Mouse (Mus musculus) heart, postnatal 0 days (tissue): Measurements from ENCODE around the gene Mettl22. TPM values are rescaled to one million over a fixed set of nuclear protein-coding genes. Genes with fewer than 3 reads are reported as not detected.

Source experiments
- ATAC-seq: fragments of 200-750 bp; cut with Nextera tagmentation; 2 replicates; pipeline ENCODE4 v1.8.0; 2017; ENCODE audit warnings: low read depth, moderate number of reproducible peaks, moderate library complexity; ENCODE audit not compliant: insufficient read depth
- DNase-seq: peaks from one replicate; pipeline ENCODE4 v3.0.0-alpha.2; 2016; ENCODE audit warnings: low spot score
- H3K27ac ChIP-seq: fragments of 300-500 bp; sonication (generic); 2 replicates; pipeline ENCODE4 v1.5.1; 2014; ENCODE audit warnings: low read depth, mild to moderate bottlenecking
- H3K27me3 ChIP-seq: fragments of 300-500 bp; sonication (generic); 2 replicates; pipeline ENCODE4 v1.6.1; 2014; ENCODE audit warnings: low read length, mixed read lengths; ENCODE audit not compliant: control insufficient read depth, insufficient read depth
- H3K36me3 ChIP-seq: fragments of 300-500 bp; sonication (generic); replicated peaks from 2 replicates; pipeline ENCODE4 v1.6.1; 2014; ENCODE audit warnings: low read length, mixed read lengths; ENCODE audit not compliant: control insufficient read depth, insufficient read depth
- H3K4me1 ChIP-seq: fragments of 300-500 bp; sonication (generic); 2 replicates; pipeline ENCODE4 v1.6.1; 2014; ENCODE audit warnings: antibody characterized with exemption; ENCODE audit not compliant: control insufficient read depth, insufficient read depth
- H3K4me2 ChIP-seq: fragments of 300-500 bp; sonication (generic); 2 replicates; pipeline ENCODE4 v1.6.1; 2014; ENCODE audit warnings: low read depth, mild to moderate bottlenecking, low read length, moderate library complexity
- H3K4me3 ChIP-seq: fragments of 300-500 bp; sonication (generic); 2 replicates; pipeline ENCODE4 v1.5.1; 2014; ENCODE audit warnings: low read depth, low read length
- H3K9ac ChIP-seq: fragments of 300-500 bp; sonication (generic); replicated peaks from 2 replicates; pipeline ENCODE4 v1.6.1; 2014; ENCODE audit warnings: low read depth, low read length, mixed read lengths
- H3K9me3 ChIP-seq: fragments of 300-500 bp; sonication (generic); replicated peaks from 2 replicates; pipeline ENCODE4 v1.6.1; 2016; ENCODE audit warnings: low read length; ENCODE audit not compliant: control insufficient read depth
- CTCF ChIP-seq: IDR thresholded peaks from 2 replicates; pipeline ENCODE4 v1.5.1; 2016; ENCODE audit warnings: antibody characterized with exemption, control low read depth, low read depth
- EP300 ChIP-seq: IDR thresholded peaks from 2 replicates; pipeline ENCODE4 v1.6.1; 2016; ENCODE audit warnings: antibody characterized with exemption, low read depth
- whole genome bisulfite sequencing: fragments of 180-500 bp; shearing (Covaris S2); extraction: QIAGEN DNeasy Blood & Tissue Kit; methylation state at CpG from one replicate; pipeline ENCODE4 v1.1.7; 2014; 5-methylcytosine and 5-hydroxymethylcytosine counted together
- polyA plus RNA-seq: library from polyadenylated mRNA; unstranded; fragments of >200 nt; fragmentation: Nextera tagmentation; extraction: Ambion mirVana; gene quantifications from 2 replicates; pipeline ENCODE4 v1.2.1, GENCODE M21; 2015
- total RNA-seq: library from RNA; depleted of rRNA; stranded (reverse); fragments of >200 nt; gene quantifications from 2 replicates; pipeline ENCODE4 v1.2.3, GENCODE M21; 2014; ENCODE audit warnings: low replicate concordance

The Mettl22 gene
- total and polyA plus RNA-seq, 2 experiments from 2014 or later: 26.4 to 43.4 TPM

DNA sequence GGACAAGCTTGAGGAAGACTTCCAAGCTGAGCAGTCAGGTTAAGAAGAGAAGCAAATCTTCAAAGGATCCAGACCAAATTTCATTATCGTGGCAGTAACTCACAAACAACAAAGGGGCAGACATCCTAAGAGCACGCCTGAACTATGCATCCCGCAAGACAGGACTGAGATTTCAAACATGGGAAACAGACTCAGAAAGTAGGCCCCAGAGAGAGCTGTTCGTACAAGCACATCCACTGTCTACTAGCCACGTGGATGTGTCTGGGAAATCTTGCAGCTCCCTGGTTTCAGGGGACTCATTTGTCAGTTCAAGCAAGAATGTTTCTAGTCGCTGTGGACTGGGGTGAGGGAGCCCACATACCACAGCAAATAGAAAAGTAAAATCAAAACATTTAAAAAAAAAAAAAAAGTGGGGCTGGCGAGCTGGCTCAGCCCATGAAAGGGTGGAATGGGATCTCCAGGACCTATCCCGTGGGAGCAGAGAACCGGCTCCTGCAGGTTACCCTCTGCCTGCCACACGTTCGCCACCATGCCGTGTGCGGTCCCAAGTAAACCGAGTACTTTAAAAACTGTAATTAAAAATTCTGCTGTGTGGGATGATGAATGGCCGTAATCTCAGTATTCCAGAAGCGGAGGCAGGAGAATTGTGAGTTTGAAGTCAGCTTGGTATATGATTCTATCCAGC is 53.7 kb downstream of the Mettl22 start:
- Histone ChIP-seq H3K9ac (no peak overlapping the region), H3K27ac (peak overlapping the region; percentile 44), H3K4me1 (peaks cover 15% of the 10 kb centered on the region), H3K9me3 (no peaks in the 10 kb centered on the region), H3K36me3 (no peaks in the 10 kb centered on the region), H3K4me2 (0 out of 2 replicates have a peak overlapping the region, but pooled peaks have one; percentile 5), H3K4me3 (no peak overlapping the region), H3K27me3 (no peaks in the 10 kb centered on the region)
- DNase-seq: no peak
- WGBS: 65% methylated on average over 16 of the region's 16 CpGs
- no peak for TF ChIP-seq EP300
- no peak for TF ChIP-seq CTCF
- no peak for ATAC-seq

DNA sequence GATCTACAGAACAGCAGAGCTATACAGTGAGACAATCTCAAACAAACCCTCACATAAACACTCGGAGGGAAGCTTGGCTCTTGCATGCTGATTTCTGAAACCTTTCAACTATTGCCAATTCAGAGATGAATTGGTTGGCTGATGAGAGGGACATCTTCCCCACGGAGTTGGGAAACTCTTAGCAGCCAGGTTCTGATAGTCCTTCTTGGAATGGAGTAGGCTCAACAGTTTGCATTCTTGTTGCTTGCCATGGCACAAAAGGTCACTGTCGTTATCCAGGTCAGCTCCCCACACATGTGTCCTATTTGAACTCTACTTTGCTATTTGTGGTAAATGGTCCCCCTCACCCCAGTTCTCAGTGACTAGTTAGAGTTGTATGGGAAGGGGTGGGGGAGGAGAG is 54.7 kb downstream of the Mettl22 start:
- Histone ChIP-seq H3K9me3 (no peaks in the 10 kb centered on the region), H3K27me3 (no peaks in the 10 kb centered on the region), H3K36me3 (no peaks in the 10 kb centered on the region), H3K9ac (no peak overlapping the region), H3K4me2 (no peak overlapping the region), H3K4me3 (no peak overlapping the region), H3K4me1 (peaks cover 15% of the 10 kb centered on the region), H3K27ac (no peak overlapping the region)
- 60% methylated on average over 3 of the region's 3 CpGs for WGBS
- ATAC-seq: no peak
- no peak for DNase-seq
- TF ChIP-seq CTCF (no peak), EP300 (no peak)

GRCm38 (mm10) chr16:8525877-8526276 is 55.3 kb downstream of the Mettl22 start:
- H3K4me3 ChIP-seq: no peak overlapping the region
- no peak overlapping the region for H3K4me2 ChIP-seq
- H3K9me3 ChIP-seq: no peaks in the 10 kb centered on the region
- no peak overlapping the region for H3K9ac ChIP-seq
- ATAC-seq (no peak), DNase-seq (no peak)
- peaks cover 15% of the 10 kb centered on the region for H3K4me1 ChIP-seq
- 48% methylated on average over 7 of the region's 7 CpGs for WGBS
- H3K36me3 ChIP-seq: no peaks in the 10 kb centered on the region
- TF ChIP-seq CTCF: no peak
- no peak for TF ChIP-seq EP300
- no peak overlapping the region for H3K27ac ChIP-seq
- H3K27me3 ChIP-seq: no peaks in the 10 kb centered on the region

DNA sequence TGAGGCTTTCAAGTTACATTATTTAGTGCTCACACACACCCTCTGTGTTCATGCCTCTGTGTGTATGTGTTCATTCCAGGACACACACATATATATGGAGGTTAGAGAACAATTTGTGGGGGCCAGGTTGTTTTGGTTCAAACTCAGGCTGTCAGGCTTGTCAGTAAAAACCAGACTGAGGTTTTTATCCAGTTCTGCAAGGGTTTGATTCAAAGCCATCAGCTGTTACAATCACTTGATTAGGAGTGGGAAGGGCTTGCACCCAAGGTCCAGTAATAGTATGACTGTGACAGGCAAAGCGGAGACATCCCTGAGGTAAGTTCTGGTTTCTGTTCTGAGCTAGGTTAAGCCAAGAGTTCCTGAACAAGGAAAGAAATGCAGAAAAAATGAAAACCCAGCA is 58.8 kb downstream of the Mettl22 start:
- DNase-seq (no peak), ATAC-seq (no peak)
- Histone ChIP-seq H3K27ac (no peak overlapping the region), H3K4me3 (no peak overlapping the region), H3K36me3 (no peaks in the 10 kb centered on the region), H3K27me3 (no peaks in the 10 kb centered on the region), H3K9ac (no peak overlapping the region), H3K9me3 (no peaks in the 10 kb centered on the region), H3K4me1 (no peaks in the 10 kb centered on the region), H3K4me2 (no peak overlapping the region)
- no peak for TF ChIP-seq CTCF
- no peak for TF ChIP-seq EP300
- 100% methylated on average over 1 of the region's 1 CpGs for WGBS

- TF ChIP-seq CTCF (no peak), EP300 (no peak)
- Histone ChIP-seq H3K4me3 (no peak overlapping the region), H3K4me2 (no peak overlapping the region), H3K9me3 (no peaks in the 10 kb centered on the region), H3K9ac (no peak overlapping the region), H3K36me3 (no peaks in the 10 kb centered on the region), H3K27me3 (no peaks in the 10 kb centered on the region), H3K4me1 (no peaks in the 10 kb centered on the region), H3K27ac (no peak overlapping the region)
- no peak for ATAC-seq
- DNase-seq: no peak
- WGBS: 69% methylated on average over 14 of the region's 14 CpGs
Observed at GRCm38 (mm10) chr16:8530018-8530417, 59.4 kb downstream of the Mettl22 start.

DNA sequence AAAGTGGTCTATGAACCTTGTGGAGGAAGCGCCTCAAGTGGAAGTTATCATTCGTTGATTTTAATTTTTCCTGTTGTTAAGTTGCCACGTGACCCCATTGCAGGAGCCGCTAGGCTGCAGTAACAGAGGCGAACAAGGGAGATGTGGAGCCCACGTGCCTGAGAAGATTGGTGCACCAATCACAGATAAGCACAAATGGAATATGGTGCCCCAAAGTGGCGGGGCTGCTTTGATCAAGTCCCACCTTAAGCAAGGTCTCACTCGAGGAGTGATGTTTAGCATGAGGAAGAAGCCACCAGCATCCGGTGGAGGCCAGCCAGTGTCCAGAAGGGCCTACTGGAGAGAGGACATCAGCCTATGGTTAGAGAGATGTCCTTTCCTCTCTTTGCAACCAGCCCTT is 61.9 kb downstream of the Mettl22 start:
- TF ChIP-seq CTCF (no peak), EP300 (no peak)
- H3K36me3 ChIP-seq: no peaks in the 10 kb centered on the region

More for the DNA sequence above, 61.9 kb downstream of the Mettl22 start:
- H3K4me2 ChIP-seq: no peak overlapping the region
- DNase-seq (no peak), ATAC-seq (no peak)
- H3K9ac ChIP-seq: no peak overlapping the region
- H3K27ac ChIP-seq: no peak overlapping the region
- no peaks in the 10 kb centered on the region for H3K4me1 ChIP-seq
- WGBS: 88% methylated on average over 9 of the region's 9 CpGs
- no peaks in the 10 kb centered on the region for H3K9me3 ChIP-seq
- H3K4me3 ChIP-seq: no peak overlapping the region
- H3K27me3 ChIP-seq: no peaks in the 10 kb centered on the region
